Mouse (Mus musculus): ENCODE data around the gene Bcl7c. TPM values are rescaled to one million over a fixed set of nuclear protein-coding genes. Genes with fewer than 3 reads are reported as not detected.
"Not testable (repeated sequence)": the region's sequence is repeated elsewhere in the genome, so short reads cannot be mapped to it uniquely, and the experiment has no call there.

Bcl7c gene
- total and polyA plus RNA-seq, 2 experiments = 7.6 to 20.0 TPM

- Histone ChIP-seq H3K9ac (ENCODE audit: low read depth, low read length) (no peak overlapping the region), H3K4me3 (ENCODE audit: insufficient read depth, low read depth, low read length) (no peak overlapping the region), H3K36me3 (ENCODE audit: control insufficient read depth, insufficient read depth, low read length) (no peaks in the 10 kb centered on the region), H3K4me1 (ENCODE audit: control insufficient read depth, insufficient read depth, low read length) (0 out of 2 replicates have a peak, but pooled peaks cover 4% of the 10 kb centered on the region), H3K27me3 (ENCODE audit: control insufficient read depth, insufficient read depth, low read length) (no peaks in the 10 kb centered on the region), H3K79me2 (ENCODE audit: control insufficient read depth, insufficient read depth, low read length) (no peaks in the 10 kb centered on the region), H3K27ac (replicated peaks; ENCODE audit: insufficient read depth, low read depth, low read length) (no peak overlapping the region)
- WGBS = 68% methylated on average over 3 of the region's 3 CpGs
- DNase-seq (ENCODE audit: extremely low read depth, low read depth, low spot score) = no peak
- TF ChIP-seq POLR2A (IDR thresholded peaks at IDR 0.05; ENCODE audit: extremely low read depth, insufficient read depth, low read length) = no peak
Measured at GRCm38 (mm10) chr7:127700712-127701331, 7.9 kb downstream of the Bcl7c start.

DNA sequence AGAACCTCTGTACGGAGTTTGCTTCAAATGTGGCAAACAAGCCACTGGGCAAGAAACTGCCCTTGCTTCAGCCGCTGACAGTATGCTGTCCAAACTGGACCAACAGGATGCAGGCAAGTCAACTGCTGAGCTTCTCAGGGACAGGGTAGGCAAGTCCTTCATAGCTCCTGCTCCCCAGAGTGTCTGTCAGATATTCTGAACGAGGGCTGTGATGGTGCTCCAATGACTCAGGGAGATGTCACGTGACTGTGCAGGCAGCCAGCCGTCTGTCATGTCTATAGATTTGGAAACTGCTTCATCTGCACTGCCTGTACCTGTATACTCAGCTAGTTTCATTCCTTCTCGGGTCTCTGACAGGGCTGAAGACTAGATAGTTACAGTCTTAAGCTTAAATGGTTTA, 9.7 kb downstream of the Bcl7c start:
- 94% methylated on average over 6 of the region's 6 CpGs for whole genome bisulfite sequencing
- no peaks in the 10 kb centered on the region for H3K36me3 ChIP-seq (ENCODE audit: control insufficient read depth, insufficient read depth, low read length)
- no peak overlapping the region for H3K27ac ChIP-seq (replicated peaks; ENCODE audit: insufficient read depth, low read depth, low read length)
- H3K4me3 ChIP-seq (ENCODE audit: insufficient read depth, low read depth, low read length) = no peak overlapping the region
- no peaks in the 10 kb centered on the region for H3K79me2 ChIP-seq (ENCODE audit: control insufficient read depth, insufficient read depth, low read length)
- TF ChIP-seq POLR2A (IDR thresholded peaks at IDR 0.05; ENCODE audit: extremely low read depth, insufficient read depth, low read length) = no peak
- no peak for TF ChIP-seq CTCF (IDR thresholded peaks at IDR 0.05; ENCODE audit: low read depth, low read length)
- 0 out of 2 replicates have a peak, but pooled peaks cover 2% of the 10 kb centered on the region for H3K4me1 ChIP-seq (ENCODE audit: control insufficient read depth, insufficient read depth, low read length)
- no peaks in the 10 kb centered on the region for H3K27me3 ChIP-seq (ENCODE audit: control insufficient read depth, insufficient read depth, low read length)
- no peak overlapping the region for H3K9ac ChIP-seq (ENCODE audit: low read depth, low read length)
- DNase-seq (ENCODE audit: extremely low read depth, low read depth, low spot score) = no peak

GRCm38 (mm10) chr7:127693730-127694129, 15.0 kb downstream of the Bcl7c start:
- not testable (repeated sequence) for H3K27me3 ChIP-seq (ENCODE audit: control insufficient read depth, insufficient read depth, low read length); H3K4me1 ChIP-seq (ENCODE audit: control insufficient read depth, insufficient read depth, low read length); H3K36me3 ChIP-seq (ENCODE audit: control insufficient read depth, insufficient read depth, low read length); H3K4me3 ChIP-seq (ENCODE audit: insufficient read depth, low read depth, low read length); H3K79me2 ChIP-seq (ENCODE audit: control insufficient read depth, insufficient read depth, low read length); DNase-seq (ENCODE audit: extremely low read depth, low read depth, low spot score); H3K9ac ChIP-seq (ENCODE audit: low read depth, low read length); H3K27ac ChIP-seq (replicated peaks; ENCODE audit: insufficient read depth, low read depth, low read length)
- WGBS = 95% methylated on average over 7 of the region's 7 CpGs

- H3K9ac ChIP-seq (ENCODE audit: low read depth, low read length) = no peak overlapping the region
- H3K36me3 ChIP-seq (ENCODE audit: control insufficient read depth, insufficient read depth, low read length) = no peaks in the 10 kb centered on the region
- H3K27me3 ChIP-seq (ENCODE audit: control insufficient read depth, insufficient read depth, low read length) = no peaks in the 10 kb centered on the region
- H3K79me2 ChIP-seq (ENCODE audit: control insufficient read depth, insufficient read depth, low read length) = no peaks in the 10 kb centered on the region
- no peak overlapping the region for H3K27ac ChIP-seq (replicated peaks; ENCODE audit: insufficient read depth, low read depth, low read length)
- TF ChIP-seq CTCF (IDR thresholded peaks at IDR 0.05; ENCODE audit: low read depth, low read length) = no peak
- TF ChIP-seq POLR2A (IDR thresholded peaks at IDR 0.05; ENCODE audit: extremely low read depth, insufficient read depth, low read length) = no peak
- WGBS = 97% methylated on average over 8 of the region's 8 CpGs
- DNase-seq (ENCODE audit: extremely low read depth, low read depth, low spot score) = no peak
- no peaks in the 10 kb centered on the region; the same call in 1 of the 2 replicates for H3K4me1 ChIP-seq (ENCODE audit: control insufficient read depth, insufficient read depth, low read length)
- no peak overlapping the region for H3K4me3 ChIP-seq (ENCODE audit: insufficient read depth, low read depth, low read length)
Measured at GRCm38 (mm10) chr7:127693290-127693689, 15.4 kb downstream of the Bcl7c start.

- peak overlapping the region; percentile 26 for H3K9ac ChIP-seq (ENCODE audit: low read depth, low read length)
- H3K79me2 ChIP-seq (ENCODE audit: control insufficient read depth, insufficient read depth, low read length) = no peaks in the 10 kb centered on the region
- no peaks in the 10 kb centered on the region for H3K27me3 ChIP-seq (ENCODE audit: control insufficient read depth, insufficient read depth, low read length)
- H3K36me3 ChIP-seq (ENCODE audit: control insufficient read depth, insufficient read depth, low read length) = no peaks in the 10 kb centered on the region
- peak overlapping the region; percentile 28; the same call in 1 of the 2 replicates for H3K4me3 ChIP-seq (ENCODE audit: insufficient read depth, low read depth, low read length)
- TF ChIP-seq POLR2A (IDR thresholded peaks at IDR 0.05; ENCODE audit: extremely low read depth, insufficient read depth, low read length) (no peak), CTCF (IDR thresholded peaks at IDR 0.05; ENCODE audit: low read depth, low read length) (no peak)
- no peak overlapping the region for H3K27ac ChIP-seq (replicated peaks; ENCODE audit: insufficient read depth, low read depth, low read length)
- no peaks in the 10 kb centered on the region; the same call in 1 of the 2 replicates for H3K4me1 ChIP-seq (ENCODE audit: control insufficient read depth, insufficient read depth, low read length)
- WGBS = 21% methylated on average over 15 of the region's 15 CpGs
- peak; percentile 42 for DNase-seq (ENCODE audit: extremely low read depth, low read depth, low spot score)
Measured at GRCm38 (mm10) chr7:127691221-127691989, 17.3 kb downstream of the Bcl7c start.
